Mouse (Mus musculus): ENCODE results near the gene Kdm6b.

Gene Kdm6b

DNA sequence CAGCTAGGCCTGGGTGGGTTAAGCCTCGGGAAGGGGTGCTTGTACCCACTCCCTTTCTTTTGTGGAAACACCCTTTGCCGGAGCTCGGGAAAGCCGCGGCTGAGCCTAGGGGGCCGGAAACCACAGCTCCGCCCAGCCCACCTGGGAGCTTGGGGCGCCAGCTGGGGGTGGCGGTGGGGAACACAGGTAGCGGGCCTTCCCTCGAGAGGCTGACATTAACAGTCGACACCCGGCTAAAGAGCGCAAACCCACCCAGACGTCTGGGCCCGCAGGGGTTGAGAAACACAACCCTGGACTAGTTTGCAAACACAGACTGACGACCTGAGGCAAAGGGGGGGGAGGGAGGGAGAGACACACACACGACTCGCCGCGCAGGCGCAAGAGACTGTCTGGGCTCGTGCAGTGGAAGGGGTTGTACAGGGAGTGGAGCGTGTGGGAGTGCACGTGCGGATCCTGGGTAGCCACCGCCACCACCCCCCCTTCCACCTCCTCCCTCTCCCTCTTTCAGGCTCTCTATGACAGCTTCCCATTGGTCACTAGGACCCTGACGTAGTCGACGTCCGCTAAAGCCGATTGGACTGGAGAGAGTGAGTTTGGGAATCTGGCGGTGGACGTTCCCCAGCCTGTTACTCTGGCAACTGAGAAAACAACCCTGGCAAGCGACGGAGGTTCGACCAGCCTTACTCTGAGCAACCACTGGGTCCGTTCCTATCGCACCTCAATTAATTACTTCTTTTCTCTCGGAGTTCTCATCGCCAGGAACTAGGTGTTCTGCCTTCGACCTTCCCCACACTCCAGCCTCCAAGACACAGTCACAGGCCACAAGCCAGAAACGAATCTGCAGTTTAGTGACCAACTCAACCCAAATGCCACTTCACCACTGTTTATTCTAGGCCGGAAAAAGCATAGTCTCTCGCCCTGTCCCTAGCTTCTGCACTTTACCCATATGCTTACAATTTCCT, 5.3 kb upstream of the Kdm6b start:
- DNase-seq: peak; percentile 95 to 97

GRCm38 (mm10) chr11:69417449-69418384, 4.2 kb upstream of the Kdm6b start:
- DNase-seq: peak; percentile 99 to 100

- no peak for DNase-seq
Measured at GRCm38 (mm10) chr11:69416921-69417448, 3.5 kb upstream of the Kdm6b start.

GRCm38 (mm10) chr11:69416509-69416908, 3.0 kb upstream of the Kdm6b start:
- peak in 1 of 2 experiments; percentile 49 for DNase-seq

- DNase-seq: peak; percentile 83 to 90
Measured at GRCm38 (mm10) chr11:69415668-69416451, 2.4 kb upstream of the Kdm6b start.

- peak; percentile 92 to 94 for DNase-seq
Measured at GRCm38 (mm10) chr11:69415327-69415667, 1.8 kb upstream of the Kdm6b start.

DNA sequence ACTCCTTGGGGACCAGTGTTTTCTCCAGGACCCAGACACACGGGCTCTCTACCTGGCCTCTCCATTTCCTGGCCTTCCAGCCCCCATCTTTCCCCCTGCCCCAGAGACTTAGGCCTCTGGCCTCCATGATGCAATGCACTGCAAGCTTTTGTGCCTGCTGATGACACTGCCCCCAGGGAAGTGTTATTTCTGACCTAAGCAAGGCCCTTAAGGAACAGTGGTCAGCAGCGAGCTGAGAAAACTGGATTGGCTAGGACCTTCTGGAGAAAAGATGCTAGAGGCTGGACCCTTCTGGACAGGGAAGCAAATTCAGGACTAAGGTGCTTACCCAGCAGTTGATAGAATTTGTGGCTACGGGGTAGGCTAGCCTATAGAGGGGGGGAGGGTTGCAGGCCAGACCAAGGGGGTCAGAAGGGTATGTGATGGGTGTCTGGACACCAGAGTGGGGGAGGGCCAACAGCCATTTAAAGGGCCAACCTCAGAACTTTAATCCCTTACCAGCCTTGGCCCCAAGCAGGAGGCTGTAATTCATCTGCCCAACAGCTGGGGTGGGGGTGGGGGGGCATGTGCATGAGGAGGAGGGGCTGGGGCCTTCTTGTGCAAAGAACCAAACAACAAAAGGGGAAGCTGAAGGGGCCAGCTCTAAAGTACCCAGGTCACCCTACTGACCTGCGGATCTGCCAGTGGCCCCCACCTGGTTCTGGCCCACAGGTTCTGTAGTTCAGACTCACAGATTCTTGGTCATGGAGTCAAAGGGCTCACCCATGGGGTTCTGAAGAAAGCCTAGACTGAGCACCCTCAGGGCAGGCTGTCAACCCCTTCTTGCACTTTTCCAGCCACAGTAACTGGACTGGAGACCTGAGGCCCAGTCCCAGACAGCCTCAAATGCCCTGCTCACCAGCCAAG, 1.2 kb upstream of the Kdm6b start:
- DNase-seq: peak; percentile 34

- peak in 1 of 2 experiments; percentile 11 for DNase-seq
Measured at GRCm38 (mm10) chr11:69412548-69412947, 927 bp downstream of the Kdm6b start.

DNA sequence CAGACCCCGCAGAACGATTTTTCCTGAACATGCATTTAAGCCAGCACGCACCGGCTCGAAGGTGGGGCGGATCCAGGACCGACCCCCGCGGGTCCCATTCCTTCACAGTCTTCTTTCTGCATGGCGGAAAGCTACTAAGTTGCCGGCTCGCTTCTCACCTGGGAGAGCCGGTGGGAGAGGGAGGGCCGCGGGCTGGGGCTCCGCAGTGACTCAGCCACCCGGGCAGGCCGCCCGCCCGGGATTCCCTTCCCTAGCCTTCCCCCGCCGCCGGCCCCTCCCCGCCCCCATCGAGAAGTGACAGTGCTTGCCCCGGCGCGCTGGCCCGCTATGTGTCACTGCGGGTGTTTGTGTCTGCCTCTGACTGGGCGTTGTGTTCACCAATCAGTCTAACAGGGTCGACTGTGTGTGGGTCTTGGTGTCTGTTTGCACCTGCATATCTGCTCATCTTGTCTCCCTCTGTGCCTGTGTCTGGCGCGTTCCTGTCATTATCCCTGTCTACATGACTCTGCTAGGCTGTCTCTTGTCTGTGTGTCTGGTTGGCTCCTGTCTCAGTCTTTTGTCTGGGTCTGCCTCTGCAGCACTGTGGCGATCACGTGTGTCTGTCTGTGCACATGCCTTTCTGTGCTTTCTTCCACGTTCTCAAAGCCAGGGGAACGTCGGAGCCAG, 1.8 kb downstream of the Kdm6b start:
- peak; percentile 75 to 78 for DNase-seq

DNA sequence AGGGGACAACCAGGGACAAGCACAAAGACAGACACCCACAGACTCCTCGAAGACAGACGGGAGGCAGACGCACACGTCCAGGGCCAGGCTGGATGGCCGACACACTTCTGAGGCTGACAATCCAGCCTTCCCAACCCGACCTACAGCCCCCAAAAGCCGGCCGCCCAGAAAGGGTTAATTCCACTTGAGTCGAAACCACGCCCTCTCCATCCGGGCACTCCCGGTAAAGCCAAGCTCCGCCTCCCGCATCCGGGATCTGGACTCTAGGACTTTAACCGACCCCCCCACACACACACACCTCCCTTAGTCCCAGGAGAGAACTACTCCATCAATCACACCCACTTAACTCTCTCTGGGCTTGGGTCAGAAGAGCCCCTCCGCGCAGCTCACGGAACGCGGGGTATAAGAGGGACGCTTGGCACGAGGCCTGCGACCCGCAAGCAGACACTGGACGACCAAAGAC, 2.4 kb downstream of the Kdm6b start:
- DNase-seq: peak; percentile 99 to 100

DNA sequence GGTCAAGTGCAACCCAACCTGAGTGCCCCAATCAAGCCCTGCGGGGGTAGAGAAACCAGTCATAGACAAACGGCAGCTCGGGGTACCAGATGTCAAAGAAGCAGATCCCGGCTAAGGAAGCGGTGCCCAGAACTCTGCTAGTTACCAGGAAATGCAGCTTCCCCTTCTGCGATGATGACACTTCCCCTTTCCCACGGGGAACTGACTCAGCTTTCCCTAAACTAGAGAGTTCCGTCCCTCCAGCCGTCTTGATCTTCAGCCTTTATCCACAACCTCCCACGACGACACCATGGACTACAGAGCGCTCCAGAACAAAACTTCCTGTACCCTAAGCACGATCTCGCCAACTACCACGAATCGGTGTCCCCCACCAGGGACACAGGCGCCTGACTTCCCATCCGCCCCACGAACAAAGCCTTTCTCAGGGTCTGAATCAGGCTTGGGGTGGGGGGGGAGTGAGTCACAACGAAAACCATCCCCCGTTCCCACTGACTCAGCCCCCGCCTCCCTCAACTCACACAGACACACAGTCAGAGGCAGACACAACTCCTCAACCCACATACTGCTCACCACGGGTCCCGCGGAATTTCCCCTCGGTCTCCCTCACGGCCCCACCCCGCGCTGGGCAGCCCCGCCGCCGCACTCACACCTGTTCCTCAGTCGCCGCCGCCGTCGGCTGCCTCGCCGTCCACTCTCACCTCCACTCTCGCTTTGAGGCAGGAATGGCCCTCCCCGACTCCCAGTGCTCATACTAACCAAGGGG, 3.0 kb downstream of the Kdm6b start:
- DNase-seq: peak; percentile 59 to 69

DNA sequence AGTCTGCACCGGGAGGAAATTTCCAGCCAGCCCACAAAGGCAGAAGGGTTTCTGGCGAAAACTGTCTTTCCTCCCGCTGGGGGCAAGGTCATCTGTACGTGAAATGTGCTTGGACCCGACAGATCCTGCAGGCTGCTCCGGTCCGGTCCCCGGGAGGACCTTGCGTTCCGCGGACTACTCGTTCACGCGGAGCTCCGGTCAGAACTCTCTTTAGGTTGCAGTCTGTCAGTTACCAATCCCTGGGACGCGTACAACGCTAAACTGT, 3.5 kb downstream of the Kdm6b start:
- DNase-seq: no peak

DNA sequence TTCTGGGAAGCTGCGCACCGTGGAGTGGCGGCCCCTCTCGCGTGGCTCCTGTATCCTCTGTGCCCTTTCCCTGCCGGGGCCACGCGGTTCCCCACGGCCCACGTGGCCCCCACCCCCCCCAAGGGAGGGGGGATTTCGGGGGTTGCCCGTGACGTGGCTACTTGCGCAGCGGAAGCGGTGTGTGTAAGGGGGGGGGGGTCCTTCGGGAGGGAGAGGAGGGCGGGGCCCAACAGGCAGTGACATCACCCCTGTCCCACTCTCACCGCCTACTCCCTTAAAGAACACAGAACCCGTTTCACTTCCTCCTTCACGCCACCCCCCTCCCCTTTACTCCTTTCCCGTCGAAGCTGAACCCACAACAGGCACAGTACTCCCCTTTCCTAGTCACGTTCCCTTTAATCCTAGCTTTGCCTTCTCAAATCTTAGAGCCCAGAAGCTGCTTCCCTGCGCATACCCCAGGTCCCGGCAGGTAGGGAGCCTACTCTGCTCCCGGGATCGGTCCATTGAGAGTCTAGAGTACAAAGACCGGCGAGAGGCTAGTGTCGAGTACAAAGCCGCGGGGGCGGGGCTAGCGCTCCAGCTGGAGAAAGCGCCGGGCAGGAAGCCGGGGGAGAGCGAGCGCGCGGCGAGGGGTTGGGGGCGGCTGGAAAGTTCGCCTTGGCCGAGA, 4.0 kb downstream of the Kdm6b start:
- peak; percentile 88 to 90 for DNase-seq

DNA sequence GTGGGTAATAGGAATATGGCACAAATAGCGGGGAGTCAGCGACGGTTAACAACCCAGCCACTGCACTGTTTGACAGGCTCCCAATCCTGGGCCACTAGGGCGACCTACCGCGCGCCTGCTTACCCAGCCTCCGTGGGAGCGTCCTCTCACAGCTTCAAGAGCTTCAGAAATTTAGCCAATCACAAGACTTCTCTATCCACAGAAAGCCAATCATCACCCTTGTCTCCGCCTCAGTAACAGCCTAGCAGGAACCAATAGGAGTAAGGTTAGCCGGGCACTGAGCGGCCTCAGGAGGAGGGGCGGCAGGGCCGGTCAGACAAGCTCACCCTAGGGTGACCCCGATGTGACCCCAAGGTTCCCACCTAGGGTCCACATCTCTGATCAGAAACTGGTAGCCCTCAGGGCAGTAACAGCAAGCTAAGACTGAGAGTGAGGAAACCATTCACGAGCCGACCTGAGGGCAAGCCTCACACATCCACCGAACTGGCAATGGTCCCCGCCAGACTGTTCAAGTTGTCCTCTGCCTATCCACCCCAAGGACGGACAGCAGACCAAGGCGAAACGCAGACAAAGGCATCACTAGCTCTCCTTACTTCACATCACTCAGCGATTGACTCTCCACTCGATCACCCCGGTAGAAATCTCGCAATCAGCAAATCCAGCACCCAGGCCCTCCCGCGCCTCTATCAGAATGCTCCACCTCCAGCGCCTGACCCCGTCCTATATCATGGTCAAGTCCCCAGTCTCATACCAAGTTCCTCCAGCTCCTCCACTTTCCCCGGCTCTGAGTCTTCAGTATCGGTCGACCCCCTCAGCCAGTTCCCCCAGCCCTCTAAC, 4.7 kb downstream of the Kdm6b start:
- DNase-seq: peak; percentile 85

GRCm38 (mm10) chr11:69407724-69408004, 5.8 kb downstream of the Kdm6b start:
- DNase-seq: no peak

DNA sequence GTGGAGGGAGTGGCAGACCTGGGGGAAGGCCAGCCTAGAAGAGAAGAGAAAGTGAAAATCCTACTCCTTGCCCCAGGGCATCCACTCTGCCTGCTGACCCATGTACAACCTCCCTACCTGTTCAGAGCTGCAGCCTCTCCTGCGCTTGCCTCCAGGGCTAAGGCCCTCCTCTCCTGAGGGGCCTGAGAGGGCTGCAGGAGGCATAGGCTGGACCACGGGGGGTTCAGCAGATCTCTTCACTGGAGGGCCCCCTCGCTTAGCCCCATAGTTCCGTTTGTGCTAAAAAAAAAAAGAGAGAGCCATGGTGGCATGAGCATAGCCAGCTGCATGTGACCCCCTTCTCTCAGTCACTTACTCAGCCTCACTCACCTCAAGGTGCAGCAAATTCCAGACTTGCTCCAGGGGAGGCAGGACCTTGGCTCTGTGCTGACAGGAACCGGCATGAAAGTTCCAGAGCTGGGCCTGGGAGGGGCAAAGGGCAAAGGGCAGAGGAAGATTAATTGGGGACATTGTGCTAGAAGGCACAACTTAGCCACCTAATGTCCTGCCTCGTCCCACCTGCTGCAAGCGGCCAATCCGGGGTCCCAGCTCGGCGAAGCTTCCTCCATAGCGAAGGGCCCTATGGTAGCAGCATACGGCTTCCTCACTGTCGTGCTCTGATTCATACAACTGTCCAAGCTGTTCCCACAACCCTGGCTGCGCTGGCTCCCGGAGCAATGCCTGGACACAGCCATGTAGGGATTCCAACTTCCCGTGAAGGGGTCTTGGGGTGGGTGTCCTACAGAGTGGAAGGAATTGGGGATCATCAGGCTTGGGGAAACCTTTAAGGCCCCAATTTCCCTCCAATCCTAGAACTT, 6.4 kb downstream of the Kdm6b start:
- DNase-seq: no peak

GRCm38 (mm10) chr11:69406282-69406681, 7.2 kb downstream of the Kdm6b start:
- DNase-seq: no peak

Data from cerebellum, postnatal 10 days (tissue).